Mouse (Mus musculus): Measurements from ENCODE around the gene Vmn1r39. TPM values are rescaled to one million over a fixed set of nuclear protein-coding genes. Genes with fewer than 3 reads are reported as not detected.
A peak's percentile ranks its signal among the peaks of the same experiment; 100 is the strongest.
"Not testable (repeated sequence)": the region's sequence is repeated elsewhere in the genome, so short reads cannot be mapped to it uniquely, and the experiment has no call there.

Gene Vmn1r39
- not detected for total RNA-seq (2021)

DNA sequence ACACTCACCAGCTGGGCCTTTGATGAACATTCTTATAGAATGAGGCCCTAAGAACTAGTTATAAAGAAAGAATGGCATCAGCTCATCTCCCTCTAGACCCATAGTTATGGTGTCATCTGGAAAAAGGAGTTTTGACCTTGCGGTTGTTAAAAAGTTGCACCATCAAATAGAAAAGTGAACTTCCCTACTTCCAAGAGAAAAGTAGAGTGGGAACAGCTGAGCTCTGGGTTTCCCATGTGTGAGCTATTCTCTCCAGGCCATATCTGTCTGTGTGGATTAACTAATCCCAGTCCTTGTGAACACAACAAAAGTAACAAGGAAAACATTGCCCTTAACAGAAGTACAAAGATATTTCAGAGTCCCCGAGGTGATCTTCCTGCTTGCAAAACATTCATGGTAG is at the start of gene Vmn1r39:
Gene Vmn1r39 (minus strand): TSS at position 101 of the 400 bp plus-strand sequence.
- intact Hi-C loops (cut with DNase I): no loop called here
- no peak for DNase-seq

GRCm38 (mm10) chr6:66859391-66859790 is 49.0 kb upstream of the Vmn1r39 start:
- intact Hi-C loops (cut with DNase I): no loop called here

DNA sequence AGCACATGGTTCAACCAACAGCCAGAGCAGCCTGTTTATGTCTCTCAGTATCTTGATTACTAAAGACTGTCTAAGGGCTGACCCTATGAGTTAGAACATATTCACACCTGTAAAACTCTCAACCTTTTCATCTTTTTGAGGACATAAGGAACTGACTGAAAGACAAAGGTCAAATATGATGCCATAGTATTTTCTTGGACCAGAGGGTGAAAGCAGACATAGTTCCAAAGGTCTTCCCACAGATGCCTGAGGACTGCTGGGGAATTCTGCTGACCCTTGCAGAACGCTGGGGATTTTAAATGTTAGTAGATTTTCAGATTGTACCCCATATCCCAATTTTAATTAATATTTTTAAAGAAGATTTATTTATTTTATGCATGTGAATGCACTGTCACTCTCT is 47.9 kb upstream of the Vmn1r39 start:
- intact Hi-C loops (cut with DNase I): no loop called here
- DNase-seq: no peak

More at GRCm38 (mm10) chr6:66859391-66859790, 49.0 kb upstream of the Vmn1r39 start:
- DNase-seq: no peak

DNA sequence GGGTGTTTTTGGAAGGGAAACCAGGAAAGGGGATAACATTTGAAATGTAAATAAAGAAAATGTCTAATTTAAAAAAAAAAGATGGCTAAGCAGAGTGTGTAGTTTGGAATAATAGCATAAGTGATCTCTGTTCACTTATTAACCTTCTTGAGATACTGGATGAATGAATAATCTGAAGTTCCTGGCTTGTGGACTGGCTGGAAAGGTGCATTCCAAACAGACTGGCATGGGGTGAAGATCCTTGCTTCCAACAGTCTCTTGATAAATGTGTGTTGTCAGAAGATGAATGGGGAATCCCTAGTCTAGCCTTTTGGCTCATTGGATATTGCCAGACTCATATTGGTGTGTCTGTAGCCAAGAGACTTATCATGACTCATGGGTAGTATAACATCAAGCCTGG is 45.8 kb upstream of the Vmn1r39 start:
- no peak for DNase-seq
- intact Hi-C loops (cut with DNase I): no loop called here

DNA sequence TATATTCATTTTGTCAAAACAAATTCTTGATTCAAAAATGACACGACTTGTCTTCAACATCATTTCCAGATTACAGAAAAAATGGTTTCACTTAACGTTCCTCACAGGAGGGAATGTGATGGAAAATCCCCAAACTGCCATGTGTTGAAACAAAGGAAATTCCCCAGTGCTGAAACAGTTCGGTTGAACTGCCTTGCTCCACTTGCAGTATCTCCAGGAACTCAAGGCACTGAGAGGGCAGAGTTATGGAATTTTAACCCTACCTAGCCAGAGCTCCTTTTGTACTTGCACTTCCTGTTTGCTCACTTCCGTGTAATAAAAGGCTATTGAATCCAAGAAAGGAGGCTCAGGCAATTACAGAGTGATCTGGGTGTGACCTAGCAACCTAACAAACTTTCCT is 38.5 kb upstream of the Vmn1r39 start:
- intact Hi-C loops (cut with DNase I): no loop called here
- no peak for DNase-seq

GRCm38 (mm10) chr6:66840631-66841030 is 30.2 kb upstream of the Vmn1r39 start:
- intact Hi-C loops (cut with DNase I): loop anchor here (2.0 to 5.0 kb wide), 4 partner anchors 114 to 318 kb away; partner anchors contain the start of gene Gadd45a

DNA sequence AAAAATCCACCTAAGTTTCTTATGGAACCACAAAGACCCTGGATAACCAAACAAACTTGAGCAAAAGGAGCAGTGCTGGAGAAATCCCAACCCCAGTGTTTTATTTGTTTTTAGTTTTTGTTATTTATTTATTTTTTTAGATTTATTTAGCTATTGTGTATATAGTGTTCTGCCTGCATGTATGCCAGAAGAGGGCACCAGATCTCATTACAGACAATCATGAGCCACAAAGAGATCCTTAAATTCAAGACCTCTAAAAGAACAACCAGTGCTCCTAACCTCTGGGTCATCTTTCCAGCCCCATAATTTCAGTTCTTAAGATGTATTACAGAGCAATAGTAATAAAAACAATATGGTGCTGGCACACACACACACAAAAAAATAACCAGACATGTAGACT is 26.5 kb upstream of the Vmn1r39 start:
- no peak for DNase-seq
- intact Hi-C loops (cut with DNase I): loop anchor here (5.0 kb wide), 1 partner anchor 305 kb away; no protein-coding TSS in a partner anchor

More at GRCm38 (mm10) chr6:66840631-66841030, 30.2 kb upstream of the Vmn1r39 start:
- DNase-seq: peak; percentile 20 to 31

DNA sequence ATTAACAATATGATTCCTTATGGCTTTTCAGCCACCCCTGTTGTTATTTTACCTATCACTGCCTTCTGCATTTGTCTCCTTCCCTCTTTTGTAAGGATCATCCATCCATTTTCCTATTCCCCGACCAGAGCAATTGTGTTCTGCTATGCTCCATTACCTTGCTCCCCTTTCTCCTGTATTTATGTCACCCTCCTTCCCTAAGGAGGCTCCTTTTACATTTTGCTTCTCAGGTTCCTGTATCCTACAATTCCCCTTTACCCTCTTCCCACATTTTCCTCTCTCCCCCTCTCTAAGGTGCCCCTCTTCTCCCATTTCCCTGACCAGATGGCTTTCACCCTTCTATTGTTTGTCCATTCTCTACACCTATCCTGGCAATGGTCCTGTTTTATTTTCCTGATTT is 4.1 kb downstream of the Vmn1r39 start:
- intact Hi-C loops (cut with DNase I): no loop called here
- DNase-seq: no peak

DNA sequence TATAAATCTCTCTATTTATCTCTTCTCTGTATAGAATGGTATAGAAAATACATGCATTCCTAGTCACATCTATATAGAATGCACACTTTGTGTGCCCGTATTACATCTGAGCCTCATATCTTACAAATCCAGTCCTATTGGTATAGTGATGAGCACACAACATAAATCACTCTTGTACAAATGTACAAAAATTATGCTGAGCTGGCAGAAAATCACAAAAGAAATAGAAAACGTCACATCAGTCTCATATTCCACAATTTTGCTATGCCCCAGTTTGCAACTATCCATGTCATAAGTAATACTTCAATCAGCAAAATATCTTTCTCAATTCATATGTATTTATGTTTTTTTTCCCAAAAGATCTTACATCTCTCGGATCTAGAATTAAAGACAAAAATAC is 4.7 kb downstream of the Vmn1r39 start:
- intact Hi-C loops (cut with DNase I): no loop called here
- no peak for DNase-seq

GRCm38 (mm10) chr6:66782527-66782926 is 27.9 kb downstream of the Vmn1r39 start, which contains the start of gene Vmn1r38:
Gene Vmn1r38, minus strand, starts transcription at chr6:66782627.
- intact Hi-C loops (cut with DNase I): not testable (repeated sequence)

More at GRCm38 (mm10) chr6:66782527-66782926, 27.9 kb downstream of the Vmn1r39 start, which contains the start of gene Vmn1r38:
- not testable (repeated sequence) for DNase-seq

Other genes with a start within 250 kb of the Vmn1r39 start
- not detected for gene Vmn1r33, start 192.3 kb downstream of the Vmn1r39 start, total RNA-seq (2021)
- not detected for gene Vmn1r34, start 166.7 kb downstream of the Vmn1r39 start, total RNA-seq (2021)
- gene Vmn1r35, start 124.7 kb downstream of the Vmn1r39 start, total RNA-seq (2021): not detected
- not detected for gene Vmn1r36, start 91.4 kb downstream of the Vmn1r39 start, total RNA-seq (2021)
- not detected for gene Vmn1r37, start 81.2 kb downstream of the Vmn1r39 start, total RNA-seq (2021)
- not detected for gene Vmn1r38, start 28.0 kb downstream of the Vmn1r39 start, total RNA-seq (2021)
- 10 to 100 TPM; 37.8 to 44.7 TPM for gene Gng12, start 85.8 kb upstream of the Vmn1r39 start, total RNA-seq (2021)
- gene Gadd45a, start 226.8 kb upstream of the Vmn1r39 start, total RNA-seq (2021): 10 to 100 TPM; 23.4 to 25.7 TPM